In genomic region chr11:7215703-7216102, GRCm38 (mm10) we compare ENCODE assay signal across 8 mouse cellular contexts. TPM values are rescaled to one million over a fixed set of nuclear protein-coding genes. Genes with fewer than 3 reads are reported as not detected.
DNase-seq lines count a peak whose midpoint lies in the region; ATAC-seq and TF ChIP-seq lines count a peak whose summit lies in the region.

No protein-coding gene starts in this region.

- H3K9me3 ChIP-seq in heart, embryonic 11.5 days (replicated peaks; ENCODE audit: control insufficient read depth, low read length): no peaks in the 10 kb centered on the region

- H3K27ac ChIP-seq in heart, embryonic 11.5 days (ENCODE audit: low read depth, low read length): no peak overlapping the region
- H3K27ac ChIP-seq in left cerebral cortex, adult 2 months: no peak overlapping the region

- no peak overlapping the region for H3K9ac ChIP-seq in heart, embryonic 11.5 days (ENCODE audit: low read depth, low read length)

- no peaks in the 10 kb centered on the region for H3K36me3 ChIP-seq in heart, embryonic 11.5 days (ENCODE audit: control insufficient read depth, insufficient read depth, low read length)

- peak; percentile 84 for TF ChIP-seq CTCF in left cerebral cortex, adult 2 months (IDR thresholded peaks at IDR 0.05)

- H3K4me1 ChIP-seq in heart, embryonic 11.5 days (ENCODE audit: control insufficient read depth, insufficient read depth, low read length): peaks cover 7% of the 10 kb centered on the region

- intact Hi-C loops in gastrocnemius, postnatal 14 days (cut with DNase I; ENCODE audit: low total_unique reads): loop anchor here (5.0 to 10.0 kb wide), 3 partner anchors 122 to 1032 kb away; no protein-coding TSS in a partner anchor
- intact Hi-C loops in left cerebral cortex, adult 2 months (cut with DNase I): loop anchor here (1.0 to 10.0 kb wide), 4 partner anchors 121 to 1087 kb away; no protein-coding TSS in a partner anchor

- H3K27me3 ChIP-seq in heart, embryonic 11.5 days (ENCODE audit: control insufficient read depth, insufficient read depth, low read length): peaks cover 29% of the 10 kb centered on the region

- no peak for ATAC-seq in heart, embryonic 11.5 days (replicated peaks; ENCODE audit: insufficient number of reproducible peaks, low FRiP score, low TSS enrichment)
- no peak for ATAC-seq in erythroid progenitor cell, adult 5-6 weeks (replicated peaks; ENCODE audit: low FRiP score, poor library complexity, severe bottlenecking)

- no peak overlapping the region; the same call in 1 of the 2 replicates for H3K4me2 ChIP-seq in heart, embryonic 11.5 days

- DNase-seq in heart, adult 8-10 months (ENCODE audit: low spot score): peak; percentile 54
- DNase-seq in A20 (ENCODE audit: low read depth, low spot score): peak; percentile 18
- DNase-seq in adrenal gland, postnatal 10 days: peak; percentile 85
- peak; percentile 77 for DNase-seq in gastrocnemius, postnatal 14 days
- DNase-seq in left cerebral cortex, adult 2 months (ENCODE audit: extremely low spot score in 1 of 2, low spot score in 2 of 2): peak; percentile 64 to 74
- DNase-seq in retina, postnatal 1 day: peak; percentile 69

- WGBS in heart, embryonic 11.5 days (ENCODE audit: insufficient replicate concordance): 17% methylated on average over 8 of the region's 8 CpGs

- H3K4me3 ChIP-seq in heart, embryonic 11.5 days (ENCODE audit: low read depth, low read length): no peak overlapping the region
- no peak overlapping the region for H3K4me3 ChIP-seq in left cerebral cortex, adult 2 months

RNA-seq across cellular contexts. Expression of gene Igfbp3, which starts 2.0 kb away (rescaled TPM):
- 10 to 100 TPM; 19.5 to 46.4 (median 24.3) TPM for total RNA-seq in heart, adult 8-10 months (2022)
- polyA plus RNA-seq in heart, embryonic 11.5 days (2014; fragmentation: Nextera tagmentation; extraction: Ambion mirVana): 20.9 and 22.2 TPM in 2 replicates
- 10 to 100 TPM; 51.9 to 77.2 TPM for total RNA-seq in adrenal gland, postnatal 10 days (2021)
- total RNA-seq in gastrocnemius, postnatal 14 days (2021): 10 to 100 TPM; 58.5 to 67.5 TPM
- 1 to 10 TPM; 7.2 to 9.0 TPM for total RNA-seq in left cerebral cortex, adult 2 months (2021)
- total RNA-seq in erythroid progenitor cell, adult 5-6 weeks (2015; ENCODE audit: low replicate concordance): 1.1 TPM in 1 of 2 replicates, not detected in the other
- total RNA-seq in erythroid progenitor cell, adult 5-6 weeks (2017; ENCODE audit: low replicate concordance): not detected in 2 replicates

RNA-seq across cellular contexts. Expression of gene Igfbp1, which starts 18.1 kb away (rescaled TPM):
- not detected for total RNA-seq in heart, adult 8-10 months (2022)
- polyA plus RNA-seq in heart, embryonic 11.5 days (2014; fragmentation: Nextera tagmentation; extraction: Ambion mirVana): 0.27 TPM in 1 of 2 replicates, not detected in the other
- total RNA-seq in adrenal gland, postnatal 10 days (2021): 100 to 1,000 TPM; 133 to 360 TPM
- total RNA-seq in gastrocnemius, postnatal 14 days (2021): not detected
- total RNA-seq in left cerebral cortex, adult 2 months (2021): not detected
- total RNA-seq in erythroid progenitor cell, adult 5-6 weeks (2015; ENCODE audit: low replicate concordance): not detected in 2 replicates
- total RNA-seq in erythroid progenitor cell, adult 5-6 weeks (2017; ENCODE audit: low replicate concordance): not detected in 2 replicates

RNA-seq across cellular contexts. Expression of gene Gm11985, which starts 27.3 kb away (rescaled TPM):
- not detected for total RNA-seq in heart, adult 8-10 months (2022)
- polyA plus RNA-seq in heart, embryonic 11.5 days (2014; fragmentation: Nextera tagmentation; extraction: Ambion mirVana): not detected in 2 replicates
- not detected for total RNA-seq in adrenal gland, postnatal 10 days (2021)
- total RNA-seq in gastrocnemius, postnatal 14 days (2021): not detected
- not detected for total RNA-seq in left cerebral cortex, adult 2 months (2021)
- total RNA-seq in erythroid progenitor cell, adult 5-6 weeks (2015; ENCODE audit: low replicate concordance): not detected in 2 replicates
- not detected in 2 replicates for total RNA-seq in erythroid progenitor cell, adult 5-6 weeks (2017; ENCODE audit: low replicate concordance)

Comparison
In these comparisons a context has a peak if more than half of its experiments do, and no peak if none do; other contexts are left out.
1. DNase-seq: peak in every context shown above with its lines; median percentile 85 in adrenal gland, postnatal 10 days; 77 in gastrocnemius, postnatal 14 days; 69 in left cerebral cortex, adult 2 months; 69 in retina, postnatal 1 day; 54 in heart, adult 8-10 months; 18 in A20.
2. RNA of gene Igfbp1, which starts 18.1 kb away (total RNA-seq): 133 to 360 TPM in adrenal gland, postnatal 10 days; not detected in left cerebral cortex, adult 2 months, not detected in heart, adult 8-10 months, not detected in gastrocnemius, postnatal 14 days and not detected in erythroid progenitor cell, adult 5-6 weeks; every median in the first group is over 100 times any median in the second.